Mouse (Mus musculus) c-Kit-positive CD71-negative TER-119-negative erythroid progenitor cells, embryonic 14.5 days (primary cell): ENCODE measurements around the gene Nkx2-3.
A peak's percentile ranks its signal among the peaks of the same experiment; 100 is the strongest.

Experiments used
- DNase-seq: peaks from one replicate; pipeline ENCODE4 v3.0.0-alpha.2; 2013; ENCODE audit warnings: low read depth

Nkx2-3 gene

DNA sequence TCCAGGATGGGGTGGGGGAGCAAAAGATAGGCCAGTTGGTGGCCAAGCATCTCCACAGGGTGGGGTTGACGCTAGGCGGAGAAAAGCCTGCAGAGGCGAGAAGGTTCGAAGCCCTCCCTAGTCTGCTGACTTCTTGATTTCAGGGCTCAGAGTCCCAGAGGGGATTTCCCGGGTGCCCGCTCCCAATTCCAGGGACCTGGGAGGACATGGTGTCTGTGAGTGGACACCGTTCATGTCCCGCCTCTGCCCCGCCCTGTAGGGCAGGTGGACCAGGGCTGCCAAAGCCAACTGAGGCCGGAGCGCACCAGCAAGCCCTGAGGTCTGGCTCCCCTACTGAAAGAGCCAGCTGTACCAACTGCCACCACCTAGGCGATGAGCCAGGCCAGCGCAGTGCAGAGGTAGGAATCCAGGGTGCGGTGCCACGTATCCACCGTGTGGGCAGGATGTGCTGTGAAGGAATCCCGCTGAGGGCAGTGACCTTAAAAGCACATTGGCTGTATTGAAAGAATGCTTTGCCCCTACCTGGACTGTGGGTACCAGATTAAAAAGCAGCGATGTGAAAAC lies 7.9 kb downstream of the Nkx2-3 start:
- DNase-seq, result no peak

DNA sequence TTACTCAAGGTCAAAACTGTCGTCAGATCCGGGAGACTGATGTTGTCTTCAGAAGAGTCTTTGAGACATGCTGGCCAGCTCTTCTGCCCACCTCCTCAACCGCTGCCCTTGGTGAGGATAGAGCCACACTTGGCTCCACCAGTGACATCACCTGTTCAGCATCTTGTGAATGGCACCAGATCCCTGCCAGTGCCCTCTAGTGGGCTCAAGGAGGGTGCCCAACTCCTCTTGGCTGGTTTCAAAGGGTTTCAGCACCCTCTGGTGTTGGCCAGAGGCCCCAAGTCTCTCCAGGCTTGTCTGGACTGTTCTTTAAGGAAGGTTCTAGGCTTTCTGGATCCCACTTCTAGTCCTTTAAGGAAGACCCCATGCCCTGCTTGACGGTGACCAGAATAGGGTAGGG lies 11.8 kb downstream of the Nkx2-3 start:
- peak; percentile 55 for DNase-seq

DNA sequence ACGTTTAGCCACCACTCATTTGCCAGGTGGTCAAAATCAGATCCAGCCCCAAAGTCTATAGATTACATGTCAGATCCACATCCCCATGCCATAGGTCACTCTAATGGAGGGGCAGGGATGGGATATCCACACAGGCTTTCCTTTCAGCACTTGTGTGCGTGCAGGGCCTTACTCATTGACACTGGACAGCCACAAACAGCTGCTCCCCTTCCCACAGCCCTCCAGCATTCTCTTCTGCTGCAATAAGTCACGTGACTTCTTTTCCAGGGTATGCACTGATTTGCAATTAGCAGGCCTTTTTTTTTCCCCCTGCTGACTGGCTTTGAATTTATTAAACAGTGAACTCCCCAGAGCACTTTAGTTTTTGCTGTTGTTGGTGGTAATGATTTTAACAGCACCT lies 14.0 kb downstream of the Nkx2-3 start:
- no peak for DNase-seq

DNA sequence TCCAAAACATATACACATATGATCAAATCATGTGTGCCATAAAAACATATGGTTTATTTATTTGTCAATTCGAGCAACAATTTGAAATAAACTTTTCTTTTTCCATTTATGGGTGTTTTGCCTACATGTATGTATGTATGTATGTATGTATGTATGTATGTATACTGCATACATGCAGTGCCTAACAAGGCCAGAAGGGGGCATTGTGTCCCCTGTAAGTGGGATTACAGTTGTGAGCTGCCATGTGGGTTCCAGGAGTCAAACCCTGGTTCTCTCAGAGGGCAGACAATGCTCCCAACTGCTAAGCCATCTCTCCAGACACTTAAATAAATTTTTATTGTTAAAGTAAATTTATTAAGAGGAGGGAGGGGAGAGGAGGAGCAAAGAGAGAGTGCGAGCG lies 15.2 kb downstream of the Nkx2-3 start:
- no peak for DNase-seq

DNA sequence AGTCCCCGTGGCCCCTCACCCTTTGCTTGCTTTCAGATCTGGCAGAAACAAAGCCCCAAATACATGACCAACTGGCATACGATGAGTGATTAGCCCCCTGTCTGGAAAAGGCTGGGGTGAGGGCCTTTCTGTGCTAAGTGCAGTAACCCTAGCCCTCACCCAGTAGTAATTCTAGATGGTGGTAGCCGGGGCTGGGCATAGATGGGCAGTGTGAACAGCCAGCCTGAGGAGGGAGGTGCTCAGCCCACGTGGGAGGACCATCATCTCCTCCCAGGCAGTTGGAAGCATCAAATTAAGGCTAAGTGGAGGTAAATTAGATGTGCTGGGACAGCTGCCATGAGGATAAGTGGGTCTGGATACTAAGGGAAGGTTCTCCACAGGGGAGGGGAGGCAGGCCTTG lies 17.0 kb downstream of the Nkx2-3 start:
- no peak for DNase-seq

DNA sequence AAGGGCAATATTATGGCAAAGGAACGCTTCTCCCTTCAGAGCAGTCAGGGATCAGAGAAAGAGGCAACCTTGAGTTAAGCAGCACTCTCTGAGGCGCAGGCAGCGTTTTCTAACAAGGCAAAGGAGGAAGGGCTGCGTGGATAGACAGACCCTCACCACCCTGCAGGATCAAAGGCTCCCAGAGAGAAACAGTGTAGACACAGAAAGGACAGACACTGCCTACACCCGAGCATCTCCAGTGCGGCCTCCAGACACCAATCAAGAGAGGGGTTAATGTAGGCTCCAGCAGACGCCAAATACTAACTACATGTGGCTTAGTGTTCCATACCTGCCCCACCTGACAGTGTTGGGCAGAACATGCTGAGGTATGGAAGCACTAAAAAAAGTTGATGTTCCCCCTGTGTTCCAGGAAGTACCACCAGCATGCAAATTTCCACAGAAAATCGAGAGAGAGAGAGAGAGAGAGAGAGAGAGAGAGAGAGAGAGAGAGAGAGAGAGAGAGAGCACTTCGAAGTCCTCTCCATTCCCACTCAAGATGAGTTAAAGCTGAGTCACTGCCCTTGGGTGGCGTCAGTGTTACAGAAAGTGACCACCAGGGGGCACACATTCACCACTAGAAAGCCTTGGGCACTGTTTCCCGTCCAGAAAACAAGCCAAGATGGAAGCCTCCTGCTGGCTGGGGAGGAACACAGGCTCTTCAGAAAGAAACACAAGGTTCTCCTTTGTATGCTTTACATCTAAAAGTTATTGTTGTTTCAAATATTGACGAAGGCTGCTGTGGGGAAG lies 18.5 kb downstream of the Nkx2-3 start:
- DNase-seq, result peak; percentile 92

DNA sequence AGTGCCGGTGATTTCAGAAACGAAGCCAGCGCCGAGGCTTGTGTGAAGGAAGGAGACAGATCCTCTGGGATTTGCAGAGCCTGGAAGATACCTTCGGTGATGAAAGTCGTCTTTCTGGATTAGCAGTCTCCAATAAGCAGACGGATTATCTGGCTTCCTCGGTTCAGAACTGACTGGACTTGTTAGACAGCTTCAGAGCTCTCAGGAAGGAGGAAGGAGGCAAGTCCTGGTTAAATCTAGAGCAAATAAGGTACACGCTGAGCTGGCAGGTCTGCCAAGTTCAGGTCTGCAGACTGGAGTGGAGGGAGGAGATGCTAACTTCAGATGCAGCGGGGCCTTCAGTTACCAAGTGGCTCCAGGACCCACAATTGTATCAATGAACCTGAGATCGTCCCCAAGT lies 29.7 kb downstream of the Nkx2-3 start:
- DNase-seq, result no peak

DNA sequence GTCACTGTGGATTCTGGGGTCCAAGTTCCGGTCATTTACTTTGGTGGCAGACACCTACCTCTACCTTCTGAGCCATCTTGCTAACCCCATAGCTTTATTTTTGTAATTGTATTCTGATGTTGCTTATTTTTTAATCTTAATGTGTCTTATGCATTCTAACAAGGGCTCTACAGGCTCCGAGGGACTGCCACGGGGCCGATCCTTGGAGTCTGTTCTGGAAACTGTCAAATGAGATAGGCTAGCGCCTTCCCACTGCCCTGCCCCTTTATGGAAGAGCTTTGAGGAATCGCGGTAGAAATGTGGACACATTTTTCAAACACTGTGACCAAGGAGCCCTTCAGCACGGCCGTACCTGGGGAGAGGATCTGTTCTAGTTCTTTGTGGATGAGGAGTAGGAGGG lies 30.7 kb downstream of the Nkx2-3 start:
- DNase-seq, result no peak

DNA sequence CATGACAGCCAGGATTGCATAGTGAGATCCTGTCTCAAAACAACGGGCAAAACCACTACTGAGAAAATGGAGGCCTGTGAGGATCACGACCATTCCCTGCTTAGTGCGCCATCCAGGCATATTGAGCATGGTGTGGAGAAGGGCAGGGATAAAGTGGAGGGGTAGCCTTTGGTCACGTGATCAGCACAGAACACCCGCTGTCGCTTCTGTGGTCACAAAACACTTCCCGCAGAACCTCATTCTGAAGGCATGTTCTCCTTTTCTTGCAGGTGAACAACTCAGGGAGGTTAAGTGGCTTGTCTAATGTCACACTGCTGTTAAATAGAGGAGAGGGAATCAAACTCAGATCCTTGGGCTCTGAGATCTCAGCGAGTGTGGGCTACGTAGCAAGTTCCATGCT lies 33.4 kb downstream of the Nkx2-3 start:
- no peak for DNase-seq

DNA sequence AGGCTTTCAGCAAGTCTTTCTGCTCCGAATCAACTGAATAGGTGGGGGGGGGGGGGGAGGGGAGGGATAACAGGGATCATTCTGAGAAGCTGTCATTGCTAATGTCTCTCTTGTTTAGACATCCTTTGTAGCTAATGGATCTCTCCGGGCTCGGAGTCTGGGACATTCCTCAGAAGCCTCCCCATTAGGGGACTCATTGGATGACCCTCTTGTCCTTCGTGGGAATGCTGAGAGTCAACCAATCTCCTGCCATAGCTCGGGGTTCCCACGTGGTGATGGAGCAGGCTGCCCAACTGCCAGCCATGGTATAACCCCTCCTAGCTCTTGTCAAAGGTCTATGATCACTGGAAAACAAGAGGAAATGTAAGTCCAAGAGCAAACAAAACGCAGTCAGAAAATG lies 34.7 kb downstream of the Nkx2-3 start:
- no peak for DNase-seq

DNA sequence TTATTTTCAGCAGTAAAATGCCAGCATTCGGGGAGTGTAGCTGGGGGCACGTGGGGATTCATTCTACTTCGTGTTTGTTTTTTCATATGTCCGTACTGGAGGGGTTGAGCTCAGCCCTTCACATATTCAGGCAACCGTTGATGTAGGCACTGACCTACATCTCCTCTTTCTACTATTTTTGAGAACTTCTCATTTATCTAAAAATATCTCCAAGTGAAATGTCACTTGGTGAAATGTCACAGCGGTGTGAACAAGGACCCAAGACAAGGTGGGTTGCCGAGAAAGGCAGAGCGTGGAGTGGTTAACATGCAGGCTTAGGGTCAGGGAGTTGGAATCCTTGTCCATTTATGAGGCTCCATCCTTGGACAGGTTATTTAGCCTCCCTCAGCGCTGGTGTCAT lies 35.1 kb downstream of the Nkx2-3 start:
- no peak for DNase-seq

DNA sequence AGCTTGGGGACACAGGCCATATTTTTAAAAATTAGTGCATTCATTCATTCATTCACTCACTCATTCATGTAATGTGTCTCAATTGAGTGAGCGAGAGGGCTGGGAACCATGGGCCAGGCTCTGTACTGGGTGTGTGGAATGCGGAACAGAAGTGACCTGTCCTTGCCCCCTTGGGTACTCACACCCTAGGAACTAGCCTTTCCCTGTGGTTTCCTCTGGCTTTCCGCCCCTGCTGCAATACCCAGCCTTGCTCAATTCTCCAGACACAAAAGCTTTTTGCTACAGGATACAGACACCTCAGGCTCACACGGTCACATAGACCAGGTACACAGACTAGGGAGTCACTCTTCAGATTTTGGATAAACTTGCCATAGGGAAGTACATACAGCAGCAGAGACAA lies 36.2 kb downstream of the Nkx2-3 start:
- DNase-seq, result no peak

DNA sequence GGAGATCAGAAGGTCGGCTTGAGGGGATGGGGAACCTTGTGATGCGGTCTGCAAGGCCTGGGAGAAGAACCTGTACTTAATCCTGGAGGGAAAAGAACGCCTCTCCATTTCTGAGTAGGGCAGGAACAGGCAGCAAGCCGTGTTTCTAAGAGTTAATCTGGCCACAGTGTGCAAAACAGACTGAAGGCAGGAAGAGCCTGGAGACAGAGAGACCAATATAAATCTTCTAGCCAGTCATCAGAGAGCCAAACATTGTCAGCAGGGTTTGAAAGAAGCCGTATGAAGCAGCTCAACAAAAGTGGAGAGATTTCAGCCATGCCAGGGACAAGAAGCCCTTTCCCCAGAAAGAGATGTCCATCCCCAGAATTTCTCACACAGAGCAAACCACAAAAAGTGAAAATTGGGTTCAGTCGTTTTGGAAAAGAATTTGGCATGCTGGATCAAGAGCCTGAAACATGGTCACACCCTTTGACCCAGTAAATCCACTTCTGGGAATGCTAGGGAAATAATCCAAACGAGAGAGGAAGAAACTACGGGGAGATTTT lies 39.2 kb downstream of the Nkx2-3 start:
- DNase-seq, result no peak

DNA sequence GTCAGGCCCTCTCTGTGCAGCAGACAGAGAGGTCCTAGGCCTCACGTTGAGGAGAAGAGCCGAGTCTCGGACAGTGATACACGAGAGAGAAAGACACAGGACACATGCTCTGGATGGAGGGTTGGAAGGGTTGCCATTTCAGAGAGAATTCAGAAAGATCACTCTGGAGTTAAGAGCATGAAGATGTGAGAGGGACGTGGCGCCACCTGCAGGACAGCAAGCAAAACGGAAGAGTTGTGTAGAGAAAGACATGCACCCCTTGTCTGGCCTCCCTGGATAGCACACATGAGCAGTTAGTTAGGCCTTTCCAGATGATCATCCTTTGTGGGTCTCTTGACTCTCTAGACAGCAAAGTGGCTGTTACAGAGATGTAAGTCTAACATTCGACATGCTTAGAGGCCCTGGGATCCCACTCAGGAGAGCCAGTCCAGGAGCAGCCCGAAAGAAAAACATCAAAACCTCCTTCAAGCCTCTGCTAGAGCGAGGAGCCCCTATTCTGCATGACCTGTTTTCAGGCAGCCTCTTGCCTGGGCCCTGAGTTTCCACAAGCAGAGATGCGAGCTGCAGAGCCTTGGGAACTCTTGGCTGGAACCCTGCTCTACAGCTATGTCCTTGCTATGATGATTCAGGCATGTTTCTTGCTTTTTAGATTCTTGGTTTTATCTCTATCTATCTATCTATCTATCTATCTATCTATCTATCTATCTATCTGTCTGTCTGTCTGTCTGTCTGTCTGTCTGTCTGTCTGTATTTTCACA lies 43.8 kb downstream of the Nkx2-3 start:
- peak; percentile 71 for DNase-seq

DNA sequence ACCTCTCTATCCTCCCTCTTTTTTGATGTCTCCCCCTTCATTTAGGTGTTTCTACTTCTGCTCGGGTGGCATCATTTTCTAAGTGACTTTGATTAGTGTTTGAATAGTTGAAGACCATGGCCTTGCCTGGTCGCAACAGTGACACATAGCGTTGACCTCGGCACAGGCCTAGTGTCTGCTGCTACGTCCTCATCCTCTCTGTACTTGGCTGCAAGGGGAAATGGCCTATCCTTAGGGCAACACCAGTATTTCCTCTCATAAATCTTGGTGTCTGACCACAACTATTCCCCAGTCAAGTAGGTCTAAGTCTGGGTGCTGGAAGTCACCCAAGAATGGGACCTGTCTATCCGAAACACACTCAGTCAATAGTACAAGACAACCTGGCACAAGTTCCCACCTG lies 47.5 kb downstream of the Nkx2-3 start:
- no peak for DNase-seq

DNA sequence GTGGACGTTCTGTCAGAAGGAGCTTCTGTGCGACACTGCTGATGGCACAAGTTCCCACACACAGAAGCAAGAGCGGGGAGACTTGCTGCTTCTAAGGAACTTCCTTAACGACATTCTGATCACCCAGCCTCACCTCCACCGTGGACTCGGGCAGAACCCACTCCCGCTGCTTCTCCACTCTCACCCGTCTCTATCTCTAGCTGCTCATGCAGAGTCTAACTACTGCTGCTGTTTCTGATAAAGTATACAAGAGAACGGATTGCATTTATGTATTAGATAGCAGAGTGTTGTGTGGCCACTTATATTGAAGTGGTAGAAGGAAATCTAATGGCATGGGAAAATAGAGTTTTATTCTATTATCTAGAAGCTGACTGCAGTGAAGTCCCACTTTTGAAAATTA lies 48.6 kb downstream of the Nkx2-3 start:
- DNase-seq, result no peak

DNA sequence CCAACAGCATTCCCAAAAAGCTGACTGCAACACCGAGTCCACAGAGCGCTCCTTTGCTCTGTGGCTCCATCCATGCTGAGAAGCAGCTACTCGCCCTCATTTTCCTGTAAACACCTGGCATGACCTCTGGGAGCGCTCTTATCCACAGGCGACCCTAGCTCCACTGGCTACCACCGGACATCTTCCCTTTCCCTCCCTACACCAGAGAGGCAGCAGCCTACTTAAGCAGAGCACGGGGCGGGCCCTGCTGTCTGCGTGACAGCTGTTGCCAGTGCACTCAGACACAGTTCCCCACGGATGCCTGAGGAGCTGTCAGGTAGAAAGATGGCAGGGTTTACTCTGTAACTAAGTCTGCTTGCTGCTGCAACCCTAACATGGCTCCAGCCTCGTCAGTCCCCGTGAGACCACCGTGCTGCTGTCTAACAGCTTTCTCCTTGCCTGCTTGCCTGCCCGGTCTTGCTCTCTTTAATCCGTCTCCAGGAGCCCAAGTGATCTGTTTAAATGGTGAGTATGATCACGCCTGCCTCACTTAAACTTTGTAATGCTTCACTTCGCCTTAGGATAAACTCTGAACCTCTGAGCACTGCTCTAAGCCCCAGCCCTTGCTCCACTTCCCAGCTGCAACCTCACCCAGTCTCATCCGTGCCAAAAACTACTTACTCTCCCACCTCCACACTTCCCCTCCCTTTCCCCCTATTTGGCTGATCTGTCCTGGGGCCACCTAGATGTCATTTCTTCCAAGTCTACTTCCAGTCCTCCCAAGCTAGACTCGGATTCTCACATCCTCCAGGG lies 50.2 kb downstream of the Nkx2-3 start:
- no peak for DNase-seq

DNA sequence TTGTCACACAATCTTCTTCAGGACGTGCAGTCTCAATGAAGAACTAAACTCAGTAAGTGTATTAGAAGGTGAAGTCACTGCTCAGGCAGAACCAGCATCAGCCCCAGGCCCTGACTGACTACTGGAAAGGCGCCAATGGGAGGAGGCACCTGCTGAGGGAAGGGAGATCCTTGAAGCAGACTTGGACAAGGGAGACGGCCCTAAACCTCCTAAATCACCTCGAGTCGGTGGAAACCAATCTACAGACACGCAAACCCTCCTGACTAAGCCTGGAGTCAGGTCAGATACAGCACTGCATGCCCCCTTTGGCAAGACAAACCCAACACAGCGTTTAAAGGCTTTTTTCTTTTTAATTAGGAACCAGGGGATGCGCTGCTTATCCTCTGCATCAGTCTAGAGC lies 51.3 kb downstream of the Nkx2-3 start:
- DNase-seq, result no peak
